Mouse (Mus musculus): ENCODE results near the gene Letm1. TPM values are rescaled to one million over a fixed set of nuclear protein-coding genes. Genes with fewer than 3 reads are reported as not detected.

Gene Letm1
- 85.1 and 91.6 TPM in 2 replicates for polyA plus RNA-seq (2012; rRNA removed)

DNA sequence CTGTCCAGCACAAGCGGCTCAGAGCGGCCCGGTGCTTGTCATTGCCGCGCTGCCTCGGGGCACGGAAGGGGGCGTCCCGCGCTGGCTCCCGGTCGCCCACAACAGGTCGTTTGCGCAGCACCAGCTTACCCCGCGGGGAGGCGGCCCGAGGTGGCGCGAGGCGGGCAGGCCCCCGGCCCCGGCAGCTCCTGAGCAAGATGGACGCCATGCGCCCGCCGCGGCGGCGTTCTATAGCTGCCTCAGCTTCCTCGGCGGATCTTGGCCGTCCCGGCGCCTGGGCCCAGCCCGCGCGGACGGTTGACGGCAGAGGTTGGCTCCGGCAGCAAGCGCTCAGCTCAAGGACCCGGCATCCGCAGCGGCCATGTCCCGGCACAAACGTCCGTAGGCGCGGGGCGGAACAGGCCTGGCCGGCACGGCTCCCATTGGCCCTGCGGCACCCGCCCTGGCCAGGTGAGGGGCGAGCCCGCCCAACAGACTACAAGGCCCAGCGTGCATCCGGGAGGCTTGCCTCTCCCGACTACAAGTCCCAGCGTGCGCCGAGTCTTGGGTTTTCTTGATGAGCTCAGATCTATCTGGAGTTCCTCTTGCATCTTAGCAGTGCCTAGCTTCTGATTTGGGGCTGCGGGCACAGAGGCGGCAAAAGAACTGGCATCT, at the start of gene Letm1:
Gene Letm1, minus strand, starts transcription at position 473 of the 654 bp plus-strand sequence.
- H3K4me3 ChIP-seq (ENCODE audit: insufficient read depth, low read depth, low read length) = peak within 1 kb of the TSS; percentile 87
- DNase-seq = peak; percentile 97
- H3K27ac ChIP-seq (ENCODE audit: insufficient read depth, low read depth, low read length) = peak within 1 kb of the TSS; percentile 73
- H3K27me3 ChIP-seq (replicated peaks; ENCODE audit: control insufficient read depth, insufficient read depth, low read length) = no peaks in the 10 kb centered on the region
- peaks cover 8% of the 10 kb centered on the region for H3K4me1 ChIP-seq (ENCODE audit: control insufficient read depth, insufficient read depth, low read length)
- under 1% methylated on average over 65 of the region's 65 CpGs for WGBS
- TF ChIP-seq CTCF (conservative IDR thresholded peaks at IDR 0.05; ENCODE audit: insufficient read depth, insufficient read length, low read depth, low read length) (no peak), POLR2A (IDR thresholded peaks at IDR 0.05; ENCODE audit: low read depth, low read length) (peak; percentile 29)
- H3K36me3 ChIP-seq (ENCODE audit: control insufficient read depth, insufficient read depth, low read length) = no peaks in the 10 kb centered on the region

DNA sequence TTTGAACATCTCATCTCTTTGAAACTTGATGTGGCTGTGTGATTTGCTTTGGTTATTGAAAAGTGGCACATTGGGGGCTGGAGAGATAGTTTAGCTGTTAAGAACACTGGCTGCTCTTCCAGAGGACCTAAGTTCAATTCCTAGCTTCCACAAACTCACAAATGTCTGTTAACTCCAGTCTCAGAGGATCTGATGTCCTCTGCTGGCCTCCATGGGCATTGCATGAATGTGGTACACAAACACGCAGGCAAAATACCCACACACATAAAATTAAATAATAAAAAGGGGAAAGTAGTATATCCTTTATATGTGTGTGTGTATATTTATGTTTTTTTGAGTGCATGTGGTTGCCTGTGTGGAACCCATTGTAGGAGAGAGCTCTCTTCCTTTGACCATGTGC, 48.2 kb upstream of the Letm1 start:
- no peak for TF ChIP-seq POLR2A (IDR thresholded peaks at IDR 0.05; ENCODE audit: low read depth, low read length)
- TF ChIP-seq CTCF (conservative IDR thresholded peaks at IDR 0.05; ENCODE audit: insufficient read depth, insufficient read length, low read depth, low read length) = peak; percentile 40
- DNase-seq = peak; percentile 8
- Histone ChIP-seq H3K27me3 (replicated peaks; ENCODE audit: control insufficient read depth, insufficient read depth, low read length) (no peaks in the 10 kb centered on the region), H3K36me3 (ENCODE audit: control insufficient read depth, insufficient read depth, low read length) (no peaks in the 10 kb centered on the region), H3K27ac (ENCODE audit: insufficient read depth, low read depth, low read length) (no peak overlapping the region), H3K4me1 (ENCODE audit: control insufficient read depth, insufficient read depth, low read length) (no peaks in the 10 kb centered on the region; the same call in 1 of the 2 replicates), H3K4me3 (ENCODE audit: insufficient read depth, low read depth, low read length) (no peak overlapping the region)
- WGBS = 69% methylated on average over 1 of the region's 1 CpGs

DNA sequence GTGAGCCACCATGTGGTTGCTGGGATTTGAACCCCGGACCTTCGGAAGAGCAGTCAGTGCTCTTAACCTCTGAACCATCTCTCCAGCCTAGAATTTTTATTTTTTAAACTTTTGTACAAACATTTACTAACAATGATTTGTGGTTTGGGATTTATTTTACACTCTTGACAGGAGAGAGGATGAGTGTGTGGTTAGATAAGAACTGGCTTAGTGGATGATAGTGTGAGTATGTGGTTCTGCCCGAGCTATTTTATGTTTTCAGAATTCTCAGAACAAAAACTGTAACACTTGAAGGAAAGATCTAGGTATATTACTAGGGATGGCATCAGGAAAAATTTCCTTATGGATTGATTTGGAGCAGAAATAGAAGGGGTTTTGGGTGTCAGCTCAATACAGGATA, 47.3 kb upstream of the Letm1 start:
- no peak overlapping the region for H3K4me3 ChIP-seq (ENCODE audit: insufficient read depth, low read depth, low read length)
- 91% methylated on average over 3 of the region's 3 CpGs for WGBS
- H3K27me3 ChIP-seq (replicated peaks; ENCODE audit: control insufficient read depth, insufficient read depth, low read length) = no peaks in the 10 kb centered on the region
- no peak overlapping the region for H3K27ac ChIP-seq (ENCODE audit: insufficient read depth, low read depth, low read length)
- H3K4me1 ChIP-seq (ENCODE audit: control insufficient read depth, insufficient read depth, low read length) = no peaks in the 10 kb centered on the region; the same call in 1 of the 2 replicates
- TF ChIP-seq POLR2A (IDR thresholded peaks at IDR 0.05; ENCODE audit: low read depth, low read length) (no peak), CTCF (conservative IDR thresholded peaks at IDR 0.05; ENCODE audit: insufficient read depth, insufficient read length, low read depth, low read length) (no peak)
- no peak for DNase-seq
- H3K36me3 ChIP-seq (ENCODE audit: control insufficient read depth, insufficient read depth, low read length) = no peaks in the 10 kb centered on the region

DNA sequence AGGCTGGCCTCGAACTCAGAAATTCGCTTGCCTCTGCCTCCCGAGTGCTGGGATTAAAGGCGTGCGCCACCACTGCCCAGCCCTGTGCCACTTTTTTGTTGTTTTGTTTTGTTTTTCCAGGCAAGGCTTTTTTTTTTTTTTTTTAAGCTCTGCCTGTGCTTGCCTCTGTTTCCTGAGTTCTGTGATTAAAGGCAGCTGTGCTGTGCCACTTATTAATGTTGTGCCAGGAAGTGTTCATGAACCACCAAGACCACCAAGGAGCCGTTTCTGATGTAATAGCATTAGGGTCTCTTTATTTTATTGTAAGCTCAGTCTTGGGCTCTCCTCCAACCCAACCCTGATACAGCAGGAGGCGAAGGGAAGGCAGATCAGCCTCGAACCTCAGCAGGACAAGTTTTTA, 45.5 kb upstream of the Letm1 start:
- WGBS = 85% methylated on average over 8 of the region's 8 CpGs
- no peaks in the 10 kb centered on the region for H3K27me3 ChIP-seq (replicated peaks; ENCODE audit: control insufficient read depth, insufficient read depth, low read length)
- no peak overlapping the region for H3K27ac ChIP-seq (ENCODE audit: insufficient read depth, low read depth, low read length)
- no peak for DNase-seq
- no peaks in the 10 kb centered on the region for H3K4me1 ChIP-seq (ENCODE audit: control insufficient read depth, insufficient read depth, low read length)
- TF ChIP-seq CTCF (conservative IDR thresholded peaks at IDR 0.05; ENCODE audit: insufficient read depth, insufficient read length, low read depth, low read length) (no peak), POLR2A (IDR thresholded peaks at IDR 0.05; ENCODE audit: low read depth, low read length) (no peak)
- no peaks in the 10 kb centered on the region for H3K36me3 ChIP-seq (ENCODE audit: control insufficient read depth, insufficient read depth, low read length)
- no peak overlapping the region for H3K4me3 ChIP-seq (ENCODE audit: insufficient read depth, low read depth, low read length)

DNA sequence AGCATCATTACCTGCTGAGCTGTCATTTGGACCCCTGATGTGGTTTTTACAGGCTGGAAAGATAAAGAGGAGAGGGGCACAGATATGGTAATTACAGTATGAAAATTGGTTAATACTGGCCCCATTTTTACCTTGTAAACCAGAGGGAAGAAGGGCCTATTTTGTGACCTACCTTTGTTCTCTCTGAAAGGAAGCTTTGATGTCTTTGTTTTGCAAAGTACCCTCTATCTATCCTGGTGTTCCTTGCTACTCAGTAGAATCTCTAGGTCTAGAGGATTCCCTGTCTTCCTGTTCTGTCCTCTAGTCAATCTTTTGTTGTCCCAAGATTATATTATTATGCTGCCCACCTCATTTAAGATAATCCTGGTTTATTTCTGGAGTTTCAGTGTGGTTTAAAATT, 43.4 kb upstream of the Letm1 start:
- Histone ChIP-seq H3K36me3 (ENCODE audit: control insufficient read depth, insufficient read depth, low read length) (no peaks in the 10 kb centered on the region), H3K27me3 (replicated peaks; ENCODE audit: control insufficient read depth, insufficient read depth, low read length) (no peaks in the 10 kb centered on the region), H3K27ac (ENCODE audit: insufficient read depth, low read depth, low read length) (no peak overlapping the region), H3K4me1 (ENCODE audit: control insufficient read depth, insufficient read depth, low read length) (no peaks in the 10 kb centered on the region), H3K4me3 (ENCODE audit: insufficient read depth, low read depth, low read length) (no peak overlapping the region)
- no peak for DNase-seq
- TF ChIP-seq POLR2A (IDR thresholded peaks at IDR 0.05; ENCODE audit: low read depth, low read length) = no peak
- no peak for TF ChIP-seq CTCF (conservative IDR thresholded peaks at IDR 0.05; ENCODE audit: insufficient read depth, insufficient read length, low read depth, low read length)

DNA sequence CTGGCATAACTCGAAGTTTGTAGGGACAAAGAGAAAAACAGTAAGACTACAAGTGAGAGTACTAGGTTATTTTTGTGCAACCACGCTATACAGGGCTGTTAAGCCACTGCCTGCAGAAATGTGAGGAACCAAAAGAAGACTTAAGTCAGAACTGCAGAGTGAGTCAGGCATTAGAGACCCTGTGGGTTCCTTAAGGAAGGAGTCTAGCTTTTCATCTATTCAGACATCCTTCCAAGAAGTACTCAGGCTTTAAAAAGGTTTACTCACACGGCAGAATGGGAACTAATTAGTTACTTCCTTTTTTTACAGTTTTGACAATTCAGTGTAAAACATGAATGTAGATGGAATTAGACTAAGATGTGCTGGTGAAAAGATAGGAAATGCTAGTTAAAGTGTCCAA, 39.8 kb upstream of the Letm1 start:
- Histone ChIP-seq H3K27ac (ENCODE audit: insufficient read depth, low read depth, low read length) (no peak overlapping the region), H3K27me3 (replicated peaks; ENCODE audit: control insufficient read depth, insufficient read depth, low read length) (no peaks in the 10 kb centered on the region), H3K36me3 (ENCODE audit: control insufficient read depth, insufficient read depth, low read length) (no peaks in the 10 kb centered on the region), H3K4me3 (ENCODE audit: insufficient read depth, low read depth, low read length) (no peak overlapping the region), H3K4me1 (ENCODE audit: control insufficient read depth, insufficient read depth, low read length) (no peaks in the 10 kb centered on the region)
- TF ChIP-seq POLR2A (IDR thresholded peaks at IDR 0.05; ENCODE audit: low read depth, low read length) (no peak), CTCF (conservative IDR thresholded peaks at IDR 0.05; ENCODE audit: insufficient read depth, insufficient read length, low read depth, low read length) (no peak)
- DNase-seq = no peak
- 59% methylated on average over 3 of the region's 3 CpGs for WGBS

DNA sequence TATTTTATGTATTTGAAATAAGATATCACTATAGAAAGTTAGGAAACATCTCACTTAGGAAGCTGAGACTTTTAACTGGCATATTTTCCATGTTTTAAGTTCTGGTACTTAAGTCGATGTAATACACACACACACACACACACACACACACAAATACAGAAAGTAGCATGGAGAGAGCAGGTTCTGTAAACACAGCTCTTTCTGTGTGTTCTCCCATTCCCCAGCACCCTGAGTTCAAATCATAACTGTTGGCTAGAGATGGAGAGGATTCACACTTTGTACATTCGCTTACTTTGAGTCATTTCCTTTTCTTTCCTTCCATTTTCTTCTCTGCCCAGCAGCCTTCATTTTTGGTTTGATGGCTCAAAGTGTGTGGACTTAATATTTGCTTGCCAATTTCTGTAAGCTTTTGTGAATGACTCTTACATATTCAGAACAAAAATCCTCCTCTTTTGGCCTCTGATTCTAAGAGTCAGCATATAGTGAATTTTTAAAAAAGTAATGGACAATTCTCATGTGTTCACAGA, 39.3 kb upstream of the Letm1 start:
- Histone ChIP-seq H3K27me3 (replicated peaks; ENCODE audit: control insufficient read depth, insufficient read depth, low read length) (no peaks in the 10 kb centered on the region), H3K36me3 (ENCODE audit: control insufficient read depth, insufficient read depth, low read length) (no peaks in the 10 kb centered on the region), H3K4me1 (ENCODE audit: control insufficient read depth, insufficient read depth, low read length) (no peaks in the 10 kb centered on the region), H3K4me3 (ENCODE audit: insufficient read depth, low read depth, low read length) (no peak overlapping the region), H3K27ac (ENCODE audit: insufficient read depth, low read depth, low read length) (no peak overlapping the region)
- TF ChIP-seq POLR2A (IDR thresholded peaks at IDR 0.05; ENCODE audit: low read depth, low read length) (no peak), CTCF (conservative IDR thresholded peaks at IDR 0.05; ENCODE audit: insufficient read depth, insufficient read length, low read depth, low read length) (no peak)
- no peak for DNase-seq
- WGBS = 42% methylated on average over 2 of the region's 2 CpGs

Measured in kidney, adult 2 months (tissue).